Mouse (Mus musculus): ENCODE data around the gene Glyr1. TPM values are rescaled to one million over a fixed set of nuclear protein-coding genes. Genes with fewer than 3 reads are reported as not detected.

The Glyr1 gene
- polyA plus RNA-seq, 1 experiment from 2014 or later, result 117 TPM

- no peaks in the 10 kb centered on the region for H3K27me3 ChIP-seq (ENCODE audit: insufficient read depth, low read length)
- TF ChIP-seq CTCF (IDR thresholded peaks at IDR 0.05; ENCODE audit: low read depth), result no peak
- no peaks in the 10 kb centered on the region for H3K9me3 ChIP-seq (ENCODE audit: low read depth, low read length)
- H3K4me2 ChIP-seq, result no peak overlapping the region
- no peak overlapping the region for H3K4me3 ChIP-seq (ENCODE audit: low read depth, low read length)
- 82% methylated on average over 5 of the region's 5 CpGs for WGBS
- no peak overlapping the region for H3K9ac ChIP-seq
- H3K27ac ChIP-seq (ENCODE audit: low read depth), result no peak overlapping the region
- no peaks in the 10 kb centered on the region for H3K36me3 ChIP-seq (ENCODE audit: insufficient read depth)
- H3K4me1 ChIP-seq (ENCODE audit: insufficient read depth), result no peaks in the 10 kb centered on the region
- ATAC-seq (ENCODE audit: insufficient read depth) (no peak), DNase-seq (peak; percentile 8)
Measured at GRCm38 (mm10) chr16:4969055-4969843, 80.4 kb downstream of the Glyr1 start.

GRCm38 (mm10) chr16:4968426-4968825 is 81.2 kb downstream of the Glyr1 start:
- ATAC-seq (ENCODE audit: insufficient read depth), result no peak
- Histone ChIP-seq H3K4me1 (ENCODE audit: insufficient read depth) (0 out of 2 replicates have a peak, but pooled peaks cover under 1% of the 10 kb centered on the region), H3K9ac (no peak overlapping the region), H3K4me3 (ENCODE audit: low read depth, low read length) (no peak overlapping the region), H3K9me3 (ENCODE audit: low read depth, low read length) (no peaks in the 10 kb centered on the region), H3K27ac (ENCODE audit: low read depth) (no peak overlapping the region), H3K27me3 (ENCODE audit: insufficient read depth, low read length) (no peaks in the 10 kb centered on the region), H3K36me3 (ENCODE audit: insufficient read depth) (no peaks in the 10 kb centered on the region), H3K4me2 (no peak overlapping the region)
- no peak for TF ChIP-seq CTCF (IDR thresholded peaks at IDR 0.05; ENCODE audit: low read depth)
- DNase-seq, result no peak
- WGBS, result 75% methylated on average over 3 of the region's 3 CpGs

DNA sequence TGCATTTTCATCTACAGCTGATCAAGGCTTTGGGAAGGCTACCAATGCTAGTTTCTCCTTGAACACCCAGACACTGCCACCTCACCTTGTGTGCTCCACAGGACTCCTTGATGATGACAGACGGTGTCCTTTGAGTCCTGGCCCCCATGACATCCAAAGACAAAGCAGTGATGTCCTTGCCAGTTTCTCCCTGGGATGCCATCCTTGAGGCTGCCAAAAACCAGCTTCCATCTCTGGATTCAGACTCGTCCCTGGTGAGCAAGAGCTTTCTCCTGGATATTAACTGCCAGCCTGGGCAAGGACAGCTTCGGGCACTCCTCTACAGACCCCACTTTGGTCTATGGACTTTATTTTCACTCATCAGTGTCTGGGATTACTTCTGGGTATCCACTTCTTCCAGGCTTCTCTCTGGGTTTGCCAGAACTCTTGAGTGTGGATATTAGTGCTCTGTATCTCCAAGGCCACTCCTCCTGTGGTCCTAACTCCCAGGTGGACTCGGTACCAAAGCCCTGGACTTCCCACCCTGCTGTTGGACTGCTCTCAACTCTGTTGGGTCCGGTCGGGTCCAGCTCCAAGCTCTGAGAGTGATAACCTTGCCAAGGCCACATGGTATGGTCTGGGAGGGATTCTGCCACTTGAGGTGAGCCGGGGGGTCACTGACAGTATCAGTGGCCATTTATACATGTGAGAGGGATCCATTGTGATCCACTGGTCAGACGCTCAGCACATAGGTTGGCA is 84.1 kb downstream of the Glyr1 start:
- Histone ChIP-seq H3K4me2 (peak overlapping the region; percentile 87), H3K36me3 (ENCODE audit: insufficient read depth) (no peaks in the 10 kb centered on the region), H3K27ac (ENCODE audit: low read depth) (no peak overlapping the region), H3K4me1 (ENCODE audit: insufficient read depth) (0 out of 2 replicates have a peak, but pooled peaks cover 3% of the 10 kb centered on the region), H3K27me3 (ENCODE audit: insufficient read depth, low read length) (no peaks in the 10 kb centered on the region), H3K4me3 (ENCODE audit: low read depth, low read length) (no peak overlapping the region), H3K9ac (no peak overlapping the region), H3K9me3 (ENCODE audit: low read depth, low read length) (no peaks in the 10 kb centered on the region)
- ATAC-seq (ENCODE audit: insufficient read depth), result no peak
- DNase-seq, result no peak
- no peak for TF ChIP-seq CTCF (IDR thresholded peaks at IDR 0.05; ENCODE audit: low read depth)
- WGBS, result 85% methylated on average over 8 of the region's 8 CpGs

- no peaks in the 10 kb centered on the region for H3K9me3 ChIP-seq (ENCODE audit: low read depth, low read length)
- no peak overlapping the region; the same call in 1 of the 2 replicates for H3K27ac ChIP-seq (ENCODE audit: low read depth)
- WGBS, result 20% methylated on average over 13 of the region's 13 CpGs
- H3K27me3 ChIP-seq (ENCODE audit: insufficient read depth, low read length), result no peaks in the 10 kb centered on the region
- H3K9ac ChIP-seq, result peak overlapping the region; percentile 68
- peak; percentile 9 for DNase-seq
- peak overlapping the region; percentile 87 for H3K4me2 ChIP-seq
- peaks cover 5% of the 10 kb centered on the region; the same call in 1 of the 2 replicates for H3K36me3 ChIP-seq (ENCODE audit: insufficient read depth)
- ATAC-seq (ENCODE audit: insufficient read depth), result peak; percentile 18; the same call in 1 of the 2 replicates
- TF ChIP-seq CTCF (IDR thresholded peaks at IDR 0.05; ENCODE audit: low read depth), result no peak
- peak overlapping the region; percentile 76 for H3K4me3 ChIP-seq (ENCODE audit: low read depth, low read length)
- H3K4me1 ChIP-seq (ENCODE audit: insufficient read depth), result 0 out of 2 replicates have a peak, but pooled peaks cover 3% of the 10 kb centered on the region
Measured at GRCm38 (mm10) chr16:4964731-4965391, 84.8 kb downstream of the Glyr1 start.

Other genes starting within 250 kb of the Glyr1 start
- 1.0 and 1.1 TPM in 2 replicates for gene 4930562C15Rik, start 214.4 kb downstream of the Glyr1 start, polyA plus RNA-seq (2014; fragmentation: Nextera tagmentation; extraction: Ambion mirVana)
- 38.7 and 39.3 TPM in 2 replicates for gene Ubald1, start 169.5 kb downstream of the Glyr1 start, polyA plus RNA-seq (2014; fragmentation: Nextera tagmentation; extraction: Ambion mirVana)
- gene Mgrn1, start 163.6 kb downstream of the Glyr1 start, polyA plus RNA-seq (2014; fragmentation: Nextera tagmentation; extraction: Ambion mirVana), result 88.0 and 88.8 TPM in 2 replicates
- 145 and 154 TPM in 2 replicates for gene Nudt16l1, start 111.1 kb downstream of the Glyr1 start, polyA plus RNA-seq (2014; fragmentation: Nextera tagmentation; extraction: Ambion mirVana)
- gene Anks3, start 85.7 kb downstream of the Glyr1 start, polyA plus RNA-seq (2014; fragmentation: Nextera tagmentation; extraction: Ambion mirVana), result 49.3 and 53.1 TPM in 2 replicates
- 0.14 and 0.20 TPM in 2 replicates for gene Sept12, start 52.0 kb downstream of the Glyr1 start, polyA plus RNA-seq (2014; fragmentation: Nextera tagmentation; extraction: Ambion mirVana)
- gene Smim22, start 42.6 kb downstream of the Glyr1 start, polyA plus RNA-seq (2014; fragmentation: Nextera tagmentation; extraction: Ambion mirVana), result 13.5 and 15.8 TPM in 2 replicates
- 53.5 and 59.9 TPM in 2 replicates for gene Rogdi, start 36.3 kb downstream of the Glyr1 start, polyA plus RNA-seq (2014; fragmentation: Nextera tagmentation; extraction: Ambion mirVana)
- gene Ubn1, start 194 bp upstream of the Glyr1 start, polyA plus RNA-seq (2014; fragmentation: Nextera tagmentation; extraction: Ambion mirVana), result 27.0 and 27.3 TPM in 2 replicates
- gene Ppl, start 82.6 kb upstream of the Glyr1 start, polyA plus RNA-seq (2014; fragmentation: Nextera tagmentation; extraction: Ambion mirVana), result 3.7 and 4.7 TPM in 2 replicates
- 0.49 and 0.86 TPM in 2 replicates for gene Sec14l5, start 97.2 kb upstream of the Glyr1 start, polyA plus RNA-seq (2014; fragmentation: Nextera tagmentation; extraction: Ambion mirVana)
- 20.8 and 23.3 TPM in 2 replicates for gene Nagpa, start 154.1 kb upstream of the Glyr1 start, polyA plus RNA-seq (2014; fragmentation: Nextera tagmentation; extraction: Ambion mirVana)
- gene AU021092, start 172.4 kb upstream of the Glyr1 start, polyA plus RNA-seq (2014; fragmentation: Nextera tagmentation; extraction: Ambion mirVana), result 3.4 and 4.5 TPM in 2 replicates
- 32.0 and 32.9 TPM in 2 replicates for gene Alg1, start 183.8 kb upstream of the Glyr1 start, polyA plus RNA-seq (2014; fragmentation: Nextera tagmentation; extraction: Ambion mirVana)
- 27.2 and 28.4 TPM in 2 replicates for gene Eef2kmt, start 206.1 kb upstream of the Glyr1 start, polyA plus RNA-seq (2014; fragmentation: Nextera tagmentation; extraction: Ambion mirVana)

Measured in lung, embryonic 14.5 days (tissue).